Mouse (Mus musculus) spleen, adult 10 weeks (tissue): ENCODE results near the gene Gsto1. TPM values are rescaled to one million over a fixed set of nuclear protein-coding genes. Genes with fewer than 3 reads are reported as not detected.

Source experiments
- polyA plus RNA-seq: library from polyadenylated mRNA; stranded (reverse); fragments of 350-450 nt; fragmentation: Illumina TruSeq; extraction: RNeasy Lipid Tissue Mini Kit (QIAGEN cat#74804); gene quantifications from one replicate; pipeline ENCODE4 v1.2.3, GENCODE M21; 2015; ENCODE audit warnings: low replicate concordance; ENCODE audit not compliant: insufficient read depth

Gsto1 gene
- polyA plus RNA-seq = 64.2 TPM

GRCm38 (mm10) chr19:47854796-47855783 lies at the start of gene Gsto1:
Gsto1 (plus strand) TSS chr19:47854970.

GRCm38 (mm10) chr19:47865353-47865947 lies 10.7 kb downstream of the Gsto1 start, which contains the start of gene Gsto2:
Gsto2 (plus strand) TSS chr19:47865534.

Other genes with a start within 250 kb of the Gsto1 start
- 0.55 TPM for gene Col17a1, start 162.9 kb upstream of the Gsto1 start, polyA plus RNA-seq
- gene Sfr1, start 123.3 kb upstream of the Gsto1 start, polyA plus RNA-seq = 92.3 TPM
- gene Gsto2, start 10.6 kb downstream of the Gsto1 start, polyA plus RNA-seq = 0.51 TPM
- gene Cfap43, start 64.3 kb downstream of the Gsto1 start, polyA plus RNA-seq = 0.51 TPM
- 16.2 TPM for gene Itprip, start 64.3 kb downstream of the Gsto1 start, polyA plus RNA-seq
- gene Cfap58, start 82.7 kb downstream of the Gsto1 start, polyA plus RNA-seq = not detected